Mouse (Mus musculus) yolk sac, embryonic 10.5 days (tissue): ENCODE measurements around the gene Arf4.
"Not testable (repeated sequence)": the region's sequence is repeated elsewhere in the genome, so short reads cannot be mapped to it uniquely, and the experiment has no call there.

Source experiments
- DNase-seq: peaks from one replicate; pipeline ENCODE4 v3.0.0-alpha.2; 2017; ENCODE audit warnings: low spot score

Gene Arf4

GRCm38 (mm10) chr14:26662488-26662887 is 24.6 kb downstream of the Arf4 start:
- no peak for DNase-seq

GRCm38 (mm10) chr14:26663851-26664250 is 26.0 kb downstream of the Arf4 start:
- DNase-seq = no peak

- no peak for DNase-seq
These were observed 30.1 kb downstream of the Arf4 start for GRCm38 (mm10) chr14:26667991-26668370.

- peak; percentile 32 for DNase-seq
These were observed 30.8 kb downstream of the Arf4 start for GRCm38 (mm10) chr14:26668371-26669291.

- peak; percentile 93 for DNase-seq
These were observed 31.6 kb downstream of the Arf4 start, which contains the start of gene Pde12 for GRCm38 (mm10) chr14:26669292-26670073. Gene Pde12, minus strand, starts transcription at chr14:26669883.

GRCm38 (mm10) chr14:26670964-26671363 is 33.1 kb downstream of the Arf4 start:
- DNase-seq = no peak

- not testable (repeated sequence) for DNase-seq
These were observed 34.2 kb downstream of the Arf4 start for GRCm38 (mm10) chr14:26671870-26672615.

GRCm38 (mm10) chr14:26674476-26675169 is 36.7 kb downstream of the Arf4 start:
- DNase-seq = not testable (repeated sequence)

GRCm38 (mm10) chr14:26675371-26675770 is 37.5 kb downstream of the Arf4 start:
- no peak for DNase-seq

GRCm38 (mm10) chr14:26675791-26676190 is 37.9 kb downstream of the Arf4 start:
- DNase-seq = no peak

- no peak for DNase-seq
These were observed 52.9 kb downstream of the Arf4 start for GRCm38 (mm10) chr14:26690727-26691126.

- DNase-seq = no peak
These were observed 53.5 kb downstream of the Arf4 start for GRCm38 (mm10) chr14:26691363-26691762.

- DNase-seq = no peak
These were observed 55.1 kb downstream of the Arf4 start, which contains the start of gene Dnah12 for GRCm38 (mm10) chr14:26692974-26693373. Gene Dnah12, plus strand, starts transcription at chr14:26693274.

GRCm38 (mm10) chr14:26697912-26698311 is 60.0 kb downstream of the Arf4 start:
- no peak for DNase-seq

GRCm38 (mm10) chr14:26705246-26705645 is 67.4 kb downstream of the Arf4 start:
- DNase-seq = not testable (repeated sequence)
